ENCODE assay signal across 25 mouse cellular contexts in genomic region chr11:109736406-109736805, GRCm38 (mm10). TPM values are rescaled to one million over a fixed set of nuclear protein-coding genes. Genes with fewer than 3 reads are reported as not detected.
A peak's percentile ranks its signal among the peaks of the same experiment; 100 is the strongest.
DNase-seq lines count a peak whose midpoint lies in the region; ATAC-seq lines count a peak whose summit lies in the region.
"Had no signal": no experiment of that assay in that cellular context is flagged by ENCODE, and none has a peak within 500 bp of the region (broad histone marks: within the 10 kb centered on the region; RNA-seq: fewer than 3 reads in every experiment).

No protein-coding gene starts in this region.

- H3K27ac ChIP-seq in neural tube, embryonic 11.5 days (ENCODE audit: low read depth, low read length): no peak overlapping the region
- no peak overlapping the region for H3K27ac ChIP-seq in forebrain, embryonic 16.5 days (ENCODE audit: low read length)
- H3K27ac ChIP-seq: embryonic facial prominence, embryonic 12.5 days; embryonic facial prominence, embryonic 15.5 days; forebrain, embryonic 12.5 days; forebrain, embryonic 15.5 days; heart, adult 2 months; hindbrain, embryonic 12.5 days; hindbrain, embryonic 15.5 days had no signal

- DNase-seq in embryo, embryonic 10 days (ENCODE audit: low spot score): peak; percentile 51
- DNase-seq in embryo, embryonic 9.5 days (ENCODE audit: extremely low spot score): no peak
- DNase-seq in neural tube, embryonic 11.5 days (ENCODE audit: low spot score): peak; percentile 16
- DNase-seq in neural tube, embryonic 10.5 days (ENCODE audit: extremely low spot score, low spot score): no peak
- peak; percentile 41 for DNase-seq in mesoderm, embryonic 11.5 days (ENCODE audit: low read depth, low spot score)
- DNase-seq: adrenal gland, adult 8-10 months; adrenal gland, postnatal 25 days; B cell, adult 2 months; cerebellum, adult 11-12 months; cerebellum, adult 9-10 months; cerebellum, postnatal 14 days; gastrocnemius, postnatal 10 days; gastrocnemius, postnatal 36 days; heart, adult 2 months had no signal

- H3K36me3 ChIP-seq in neural tube, embryonic 11.5 days (ENCODE audit: control insufficient read depth, insufficient read depth, low read length): no peaks in the 10 kb centered on the region
- no peaks in the 10 kb centered on the region for H3K36me3 ChIP-seq in forebrain, embryonic 16.5 days (ENCODE audit: control insufficient read depth, insufficient read depth)
- H3K36me3 ChIP-seq: embryonic facial prominence, embryonic 12.5 days; embryonic facial prominence, embryonic 15.5 days; forebrain, embryonic 12.5 days; forebrain, embryonic 15.5 days; hindbrain, embryonic 12.5 days; hindbrain, embryonic 15.5 days had no signal

- no peaks in the 10 kb centered on the region for H3K4me1 ChIP-seq in neural tube, embryonic 11.5 days (ENCODE audit: control insufficient read depth, insufficient read depth, low read length)
- no peaks in the 10 kb centered on the region for H3K4me1 ChIP-seq in forebrain, embryonic 16.5 days (replicated peaks; ENCODE audit: control insufficient read depth, insufficient read depth, low read length)
- H3K4me1 ChIP-seq: embryonic facial prominence, embryonic 15.5 days; forebrain, embryonic 12.5 days; forebrain, embryonic 15.5 days; hindbrain, embryonic 12.5 days; hindbrain, embryonic 15.5 days had no signal

- no peaks in the 10 kb centered on the region for H3K27me3 ChIP-seq in neural tube, embryonic 11.5 days (ENCODE audit: control insufficient read depth, insufficient read depth, low read length)
- H3K27me3 ChIP-seq in forebrain, embryonic 16.5 days (replicated peaks; ENCODE audit: control insufficient read depth, insufficient read depth, low read length): no peaks in the 10 kb centered on the region
- H3K27me3 ChIP-seq: embryonic facial prominence, embryonic 12.5 days; embryonic facial prominence, embryonic 15.5 days; forebrain, embryonic 12.5 days; forebrain, embryonic 15.5 days; hindbrain, embryonic 12.5 days; hindbrain, embryonic 15.5 days had no signal

- no peak overlapping the region for H3K4me3 ChIP-seq in neural tube, embryonic 11.5 days (ENCODE audit: low read depth, low read length)
- no peak overlapping the region for H3K4me3 ChIP-seq in forebrain, embryonic 16.5 days (replicated peaks; ENCODE audit: low read length)
- H3K4me3 ChIP-seq: embryonic facial prominence, embryonic 12.5 days; embryonic facial prominence, embryonic 15.5 days; erythroblast, embryonic 14.5 days; forebrain, embryonic 12.5 days; forebrain, embryonic 15.5 days; heart, adult 2 months; hindbrain, embryonic 12.5 days; hindbrain, embryonic 15.5 days had no signal

- no peak for ATAC-seq in neural tube, embryonic 11.5 days (ENCODE audit: insufficient read depth, low FRiP score, low TSS enrichment)
- no peak for ATAC-seq in forebrain, embryonic 16.5 days
- ATAC-seq: activated CD4-positive, CD25-positive, alpha-beta regulatory T cell, adult 4 months; forebrain, embryonic 15.5 days; intestine, postnatal 0 days had no signal

- no peak overlapping the region for H3K4me2 ChIP-seq in neural tube, embryonic 11.5 days (ENCODE audit: low read depth)
- no peak overlapping the region for H3K4me2 ChIP-seq in forebrain, embryonic 16.5 days (ENCODE audit: low read length)
- H3K4me2 ChIP-seq: embryonic facial prominence, embryonic 12.5 days; embryonic facial prominence, embryonic 15.5 days; forebrain, embryonic 12.5 days; forebrain, embryonic 15.5 days; heart, embryonic 11.5 days; hindbrain, embryonic 12.5 days; hindbrain, embryonic 15.5 days had no signal

- no peak overlapping the region for H3K9ac ChIP-seq in neural tube, embryonic 11.5 days (ENCODE audit: low read length)
- no peak overlapping the region for H3K9ac ChIP-seq in forebrain, embryonic 16.5 days (replicated peaks; ENCODE audit: low read depth, low read length)
- H3K9ac ChIP-seq: embryonic facial prominence, embryonic 12.5 days; embryonic facial prominence, embryonic 15.5 days; forebrain, embryonic 12.5 days; forebrain, embryonic 15.5 days; hindbrain, embryonic 12.5 days; hindbrain, embryonic 15.5 days had no signal

- 69% methylated on average over 3 of the region's 3 CpGs for WGBS in neural tube, embryonic 11.5 days
- WGBS in forebrain, embryonic 16.5 days: 89% methylated on average over 3 of the region's 3 CpGs

- H3K9me3 ChIP-seq in neural tube, embryonic 11.5 days (ENCODE audit: control insufficient read depth, low read length): no peaks in the 10 kb centered on the region
- H3K9me3 ChIP-seq in forebrain, embryonic 16.5 days (ENCODE audit: control insufficient read depth, low read length): no peaks in the 10 kb centered on the region
- H3K9me3 ChIP-seq: embryonic facial prominence, embryonic 12.5 days; embryonic facial prominence, embryonic 15.5 days; forebrain, embryonic 12.5 days; forebrain, embryonic 15.5 days; hindbrain, embryonic 12.5 days; hindbrain, embryonic 15.5 days had no signal

RNA-seq across cellular contexts. Expression of gene Fam20a, which starts 14.3 kb away (rescaled TPM):
- 0.76 and 0.92 TPM in 2 replicates for polyA plus RNA-seq in neural tube, embryonic 11.5 days (2014; fragmentation: Nextera tagmentation; extraction: Ambion mirVana)
- polyA plus RNA-seq in forebrain, embryonic 16.5 days (2015; fragmentation: Nextera tagmentation; extraction: Ambion mirVana): 1.9 and 3.5 TPM in 2 replicates
- polyA plus RNA-seq: erythroblast, embryonic 14.5 days had no signal

Comparison
In these comparisons a context has a peak if more than half of its experiments do, and no peak if none do; other contexts are left out.
1. DNase-seq: peak in embryo, embryonic 10 days (single experiment), neural tube, embryonic 11.5 days (single experiment) and mesoderm, embryonic 11.5 days (single experiment); none in embryo, embryonic 9.5 days (single experiment) and neural tube, embryonic 10.5 days (single experiment).